Mouse (Mus musculus): ENCODE results near the gene P2rx1.

GRCm38 (mm10) chr11:73007113-73007512 is 8.2 kb downstream of the P2rx1 start:
- TF ChIP-seq CTCF (IDR thresholded peaks at IDR 0.05; ENCODE audit: control insufficient read depth, insufficient read depth, insufficient replicate concordance, low read depth, low read length) (no peak), POLR2A (IDR thresholded peaks at IDR 0.05; ENCODE audit: control insufficient read depth, low read depth, low read length) (no peak)
